Mouse (Mus musculus): ENCODE measurements around the gene Gpalpp1.

Gpalpp1 gene

DNA sequence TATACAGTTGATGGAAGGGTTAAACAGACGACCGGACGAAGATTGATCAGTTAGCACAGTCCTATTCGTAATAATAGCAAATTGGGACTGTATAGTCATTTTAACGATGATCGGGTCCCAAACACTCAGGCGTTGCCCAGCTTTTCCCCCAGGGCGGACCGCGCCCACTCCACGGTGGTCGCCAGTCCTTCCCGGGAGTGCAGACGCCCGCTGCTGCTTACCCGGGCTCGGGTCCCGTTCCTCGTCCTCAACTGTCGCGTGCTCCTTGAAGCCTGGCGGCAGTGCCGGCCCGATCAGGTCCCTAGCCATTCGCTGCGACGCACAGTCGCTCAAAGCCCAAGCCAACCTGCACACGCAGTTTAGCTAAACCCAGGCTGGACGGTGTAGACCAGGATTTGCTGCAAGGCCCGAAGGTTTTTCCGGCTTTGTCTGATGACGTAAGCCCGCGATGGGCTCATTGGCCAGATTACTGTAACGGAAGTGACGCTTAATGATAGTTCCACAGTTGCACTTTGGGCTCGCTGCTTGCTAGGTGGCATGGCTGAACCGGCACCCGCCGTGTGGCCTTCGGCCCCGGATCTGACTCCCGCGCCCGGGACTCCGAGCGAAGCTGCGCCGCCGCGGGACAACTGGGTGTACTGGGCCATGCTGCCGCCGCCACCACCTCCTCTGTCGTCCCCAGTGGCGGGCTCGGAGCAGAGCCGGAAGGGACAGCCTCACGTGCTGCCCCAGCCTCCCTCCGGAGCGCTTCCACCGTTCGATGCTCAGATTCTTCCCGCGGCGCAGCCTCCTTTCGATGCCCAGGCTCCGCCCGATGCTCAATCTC is at the start of gene Gpalpp1, which contains the start of gene Nufip1:
Gene Gpalpp1, minus strand, starts transcription at position 365 of the 826 bp plus-strand sequence.
Gene Nufip1, plus strand, starts transcription at position 496 of the 826 bp plus-strand sequence.
- peak; percentile 86 for DNase-seq

- DNase-seq = no peak
These were observed 47.7 kb upstream of the Gpalpp1 start for GRCm38 (mm10) chr14:76158192-76158785.

DNA sequence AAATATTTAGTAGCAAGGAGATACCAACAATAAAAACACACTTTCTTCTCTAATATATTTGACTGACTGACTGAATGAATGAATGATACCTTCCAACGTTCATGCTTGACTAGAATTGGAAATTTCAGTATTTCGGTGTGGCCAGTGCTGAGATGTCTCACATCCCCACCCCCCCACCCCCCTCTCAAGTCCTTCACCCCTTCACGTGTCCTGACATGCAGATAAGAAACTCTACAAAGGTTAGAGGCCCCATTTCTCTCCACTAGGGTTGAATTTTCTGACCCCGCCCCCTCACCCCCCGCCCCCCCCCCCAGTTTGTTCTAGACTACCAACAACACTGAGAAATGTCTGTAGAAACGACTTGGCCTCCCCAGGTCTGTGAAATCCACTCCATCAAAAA is 43.3 kb upstream of the Gpalpp1 start:
- peak; percentile 23 for DNase-seq

GRCm38 (mm10) chr14:76153003-76153675 is 42.6 kb upstream of the Gpalpp1 start:
- peak; percentile 63 for DNase-seq

GRCm38 (mm10) chr14:76152162-76153002 is 41.8 kb upstream of the Gpalpp1 start:
- peak; percentile 95 for DNase-seq

- no peak for DNase-seq
These were observed 41.2 kb upstream of the Gpalpp1 start for GRCm38 (mm10) chr14:76151820-76152161.

DNA sequence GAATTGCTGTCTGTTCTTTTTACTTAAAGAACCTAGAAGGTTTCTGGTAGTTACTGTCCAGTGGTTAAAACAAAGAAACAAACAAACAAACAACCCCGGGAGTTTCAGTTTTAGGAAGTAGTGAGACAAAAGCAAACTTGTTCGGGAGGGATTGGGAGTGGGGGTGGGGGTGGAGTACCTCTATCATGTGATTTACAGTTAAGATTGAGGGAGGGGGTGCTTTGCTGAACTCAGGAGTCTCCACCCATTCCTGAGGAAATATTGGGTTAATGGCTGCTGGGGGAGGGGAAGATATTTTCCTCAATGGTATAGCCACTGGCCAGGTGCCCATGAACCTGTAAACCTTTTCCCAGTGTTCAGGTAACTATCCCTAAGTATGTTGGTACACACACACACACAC is 40.5 kb upstream of the Gpalpp1 start:
- DNase-seq = no peak

GRCm38 (mm10) chr14:76150499-76150898 is 39.9 kb upstream of the Gpalpp1 start:
- DNase-seq = no peak

- peak; percentile 65 for DNase-seq
These were observed 39.1 kb upstream of the Gpalpp1 start for GRCm38 (mm10) chr14:76149531-76150179.

- DNase-seq = no peak
These were observed 37.7 kb upstream of the Gpalpp1 start for GRCm38 (mm10) chr14:76148294-76148693.

DNA sequence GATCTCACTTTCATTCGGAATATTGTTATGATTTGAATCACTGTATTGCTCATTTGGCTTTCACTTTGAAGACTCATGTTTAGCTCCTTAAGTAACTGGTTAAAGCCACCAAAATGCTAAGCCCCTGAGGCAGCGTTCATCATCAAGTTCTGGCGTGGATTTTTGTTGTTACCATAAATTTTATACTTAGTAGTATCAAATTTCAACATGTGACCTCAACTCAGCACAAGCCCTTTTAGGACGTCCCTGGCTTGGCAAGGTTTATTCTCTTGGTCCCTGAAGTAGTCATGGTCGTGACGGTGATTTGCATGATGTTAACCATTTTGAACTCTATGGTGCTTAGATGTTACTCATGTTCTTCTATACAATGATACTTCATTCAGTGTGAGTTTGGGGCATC is 36.5 kb upstream of the Gpalpp1 start:
- no peak for DNase-seq

GRCm38 (mm10) chr14:76145868-76146267 is 35.3 kb upstream of the Gpalpp1 start:
- DNase-seq = no peak

GRCm38 (mm10) chr14:76145248-76145647 is 34.7 kb upstream of the Gpalpp1 start:
- no peak for DNase-seq

- no peak for DNase-seq
These were observed 24.4 kb upstream of the Gpalpp1 start for GRCm38 (mm10) chr14:76134975-76135374.

- DNase-seq = no peak
These were observed 17.6 kb upstream of the Gpalpp1 start for GRCm38 (mm10) chr14:76128174-76128573.

GRCm38 (mm10) chr14:76127311-76127710 is 16.8 kb upstream of the Gpalpp1 start:
- no peak for DNase-seq

GRCm38 (mm10) chr14:76122663-76123058 is 12.1 kb upstream of the Gpalpp1 start:
- DNase-seq = no peak

GRCm38 (mm10) chr14:76121901-76122662 is 11.5 kb upstream of the Gpalpp1 start:
- peak; percentile 25 for DNase-seq

GRCm38 (mm10) chr14:76120472-76120871 is 9.9 kb upstream of the Gpalpp1 start:
- DNase-seq = no peak

- DNase-seq = no peak
These were observed 8.4 kb upstream of the Gpalpp1 start for GRCm38 (mm10) chr14:76118963-76119362.

DNA sequence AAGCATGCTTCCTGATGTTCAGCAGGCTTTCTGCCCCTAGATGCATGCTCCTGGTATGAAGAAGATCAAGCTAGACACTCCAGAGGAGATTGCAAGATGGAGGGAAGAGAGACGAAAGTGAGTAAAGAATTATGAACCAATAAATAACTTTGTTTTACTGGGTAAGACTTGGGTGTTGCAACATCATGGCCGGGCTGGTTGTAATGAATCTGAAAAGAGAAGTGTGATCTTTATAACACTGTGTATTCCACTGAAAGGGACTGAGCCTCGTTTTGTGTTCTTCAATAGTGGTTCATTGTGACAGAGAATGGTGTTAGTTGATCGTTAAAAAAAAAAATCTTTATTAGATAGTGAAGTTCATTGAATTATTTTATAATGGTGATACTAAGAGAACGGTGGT is 5.2 kb upstream of the Gpalpp1 start:
- no peak for DNase-seq

- no peak for DNase-seq
These were observed 11.0 kb downstream of the Gpalpp1 start for GRCm38 (mm10) chr14:76099543-76099942.

All from liver (tissue).